Mouse (Mus musculus): ENCODE data around the gene Ero1l.

The Ero1l gene

GRCm38 (mm10) chr14:45304389-45304788, 14.2 kb downstream of the Ero1l start:
- no peak for DNase-seq

DNA sequence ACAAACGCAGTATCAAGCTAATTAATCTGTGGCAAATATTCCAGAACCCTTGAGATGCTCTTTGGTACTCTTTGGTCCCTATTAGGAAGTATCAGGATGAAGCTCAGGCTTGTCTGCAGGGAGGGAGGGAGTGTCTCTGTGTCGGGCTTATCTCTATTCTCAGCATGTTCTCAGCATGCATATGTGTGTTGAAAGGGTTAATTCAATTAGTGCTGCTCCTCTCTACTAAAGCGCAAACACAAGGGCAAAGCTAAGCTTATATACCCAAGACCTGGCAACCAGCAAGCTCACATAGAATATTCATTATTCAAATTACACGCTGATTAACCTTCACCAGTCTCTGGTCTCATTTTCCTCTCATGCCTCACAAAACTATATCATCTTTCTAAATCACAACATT, 14.6 kb downstream of the Ero1l start:
- DNase-seq: no peak

GRCm38 (mm10) chr14:45291608-45292007, 27.0 kb downstream of the Ero1l start:
- no peak for DNase-seq

DNA sequence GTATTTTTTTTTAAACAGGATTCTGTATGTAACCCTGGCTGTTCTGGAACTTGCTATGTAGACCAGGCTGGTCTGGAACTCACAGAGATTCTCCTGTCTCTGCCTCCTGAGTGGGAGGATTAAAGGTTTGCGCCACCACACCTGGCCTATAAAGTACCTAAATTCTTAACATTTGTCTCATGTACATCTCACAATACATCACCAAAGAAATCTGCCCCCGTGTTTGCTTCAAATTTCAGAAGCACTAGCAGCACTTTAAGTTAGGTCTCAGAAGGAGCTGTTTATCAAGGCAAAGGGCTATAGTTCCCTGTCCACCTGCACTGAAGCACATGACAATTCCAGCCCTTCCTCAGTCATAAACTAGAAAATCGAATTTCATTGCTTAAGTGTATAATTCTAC, 36.5 kb downstream of the Ero1l start:
- no peak for DNase-seq

GRCm38 (mm10) chr14:45275816-45276215, 42.8 kb downstream of the Ero1l start:
- no peak for DNase-seq

DNA sequence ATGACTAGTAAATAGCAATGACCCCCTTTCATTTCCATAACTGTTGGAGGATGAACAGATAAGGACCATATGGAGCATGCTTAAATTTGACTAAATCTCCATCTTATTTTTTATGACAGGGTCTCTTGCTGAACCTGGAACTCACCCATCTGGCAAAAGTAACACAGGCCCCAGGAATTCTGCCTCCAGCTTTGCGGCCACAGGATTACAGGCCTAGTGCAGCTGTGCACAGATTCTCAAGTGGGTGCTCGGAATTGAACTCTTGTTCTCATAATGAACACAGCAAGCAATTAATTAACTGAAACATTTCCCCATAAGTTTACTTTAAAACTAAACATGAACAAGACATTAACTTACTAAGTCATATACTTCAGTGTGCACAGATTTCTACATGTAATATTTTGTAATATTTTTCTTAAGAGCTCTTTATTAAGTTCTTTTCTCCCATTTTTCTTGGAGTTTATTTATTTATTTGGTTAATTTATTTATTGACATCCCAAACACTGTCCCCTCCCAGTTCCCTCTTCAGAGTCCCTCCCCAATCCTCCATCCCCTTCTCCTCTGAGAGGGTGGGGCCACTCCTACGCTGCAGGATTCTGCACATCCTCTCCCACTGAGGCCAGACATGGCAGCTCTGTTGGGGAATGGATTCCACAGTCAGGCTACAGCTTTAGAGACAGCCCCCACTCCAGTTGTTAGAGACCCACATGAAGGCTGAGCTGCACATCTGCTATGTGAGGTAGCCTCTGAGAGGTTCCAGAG, 54.6 kb downstream of the Ero1l start:
- DNase-seq: no peak

DNA sequence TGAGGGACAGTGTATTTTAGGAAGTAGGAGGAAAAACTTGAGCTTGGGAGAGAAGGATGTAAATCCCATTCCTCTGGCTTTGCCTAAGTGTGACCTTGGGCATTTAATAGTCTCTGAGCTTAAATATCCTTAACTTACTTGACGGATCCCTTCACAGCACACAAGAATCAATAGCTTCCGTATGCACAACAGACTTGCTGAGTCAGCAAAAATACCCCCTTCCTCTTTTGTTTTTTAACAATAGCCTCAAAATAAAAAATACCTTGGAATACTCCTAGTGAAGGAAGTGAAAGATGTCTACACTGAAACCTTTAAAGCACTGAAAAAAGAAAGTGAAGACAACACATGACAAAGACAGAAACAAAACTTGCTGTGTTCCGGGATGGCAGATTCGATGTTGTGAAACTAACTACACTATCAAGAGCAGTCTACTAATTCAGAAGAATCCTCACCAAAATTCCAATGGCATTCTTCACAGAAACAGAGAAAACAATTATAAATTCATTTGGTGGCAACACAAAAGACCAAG, 67.0 kb downstream of the Ero1l start:
- DNase-seq: no peak

DNA sequence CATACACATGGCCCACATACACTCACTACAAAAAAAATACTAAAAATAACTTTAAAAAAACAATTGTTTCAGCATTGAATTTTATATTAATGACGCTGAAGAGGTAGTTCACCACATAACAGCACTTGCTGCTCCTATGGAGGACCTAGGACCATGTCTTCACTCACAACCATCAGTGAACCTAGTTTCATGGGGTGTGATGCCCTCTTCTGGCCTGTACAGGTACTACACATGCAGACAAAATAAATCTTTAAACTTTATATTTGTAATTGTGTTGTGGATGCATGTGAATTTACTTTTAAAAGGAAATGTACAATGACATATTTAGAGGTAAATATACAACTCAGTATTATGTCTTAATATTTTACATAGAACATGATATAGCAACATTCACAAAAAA, 77.0 kb downstream of the Ero1l start:
- peak; percentile 8 for DNase-seq

DNA sequence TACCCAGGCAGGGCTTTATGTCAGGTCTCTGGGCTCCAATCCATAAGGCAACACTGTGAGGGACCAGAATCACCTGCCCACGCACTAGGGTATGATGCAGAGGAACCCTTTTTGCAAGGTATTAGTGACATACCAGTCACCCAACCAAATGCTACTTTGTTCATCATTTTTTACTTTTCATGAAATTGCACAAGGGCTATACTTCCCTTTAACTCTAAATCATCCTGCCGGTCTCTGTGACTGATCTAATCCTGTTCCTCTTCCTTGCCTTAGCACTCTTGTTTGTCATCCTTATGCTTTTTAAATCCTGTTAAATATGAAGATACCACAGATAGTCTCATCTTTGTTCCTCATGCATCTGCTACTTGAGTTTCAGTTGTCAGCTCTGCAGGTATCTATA, 79.5 kb downstream of the Ero1l start:
- no peak for DNase-seq
